Mouse (Mus musculus): Measurements from ENCODE around the gene Cypt14. TPM values are rescaled to one million over a fixed set of nuclear protein-coding genes. Genes with fewer than 3 reads are reported as not detected.
"Not testable (repeated sequence)": the region's sequence is repeated elsewhere in the genome, so short reads cannot be mapped to it uniquely, and the experiment has no call there.

Cypt14 gene
- polyA plus RNA-seq (2014; fragmentation: Nextera tagmentation; extraction: Ambion mirVana), result not detected in 2 replicates

DNA sequence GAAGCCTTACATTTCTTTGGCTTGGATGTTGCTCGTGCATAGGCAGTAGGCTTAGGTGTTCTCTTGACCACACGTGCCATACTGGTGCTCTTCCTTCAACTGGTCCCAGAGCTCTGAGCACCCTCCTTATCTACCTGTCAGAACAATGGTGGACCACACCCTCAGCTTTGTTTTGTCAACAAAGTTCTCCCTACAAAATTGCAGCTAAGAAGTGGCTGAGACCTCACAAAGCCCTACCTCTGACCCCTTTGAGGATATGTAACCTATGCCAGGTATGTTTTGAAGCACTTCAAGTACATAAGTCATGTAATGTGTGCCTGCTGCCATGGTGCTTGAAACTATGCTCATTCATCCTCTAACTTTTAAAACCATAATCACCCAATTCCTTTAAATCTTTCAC, at the start of gene Cypt14:
Gene Cypt14 (minus strand): TSS at position 101 of the 400 bp plus-strand sequence.
- DNase-seq (ENCODE audit: low spot score); H3K36me3 ChIP-seq (ENCODE audit: control insufficient read depth, insufficient read depth, low read length); H3K27ac ChIP-seq (ENCODE audit: low read depth, low read length); H3K4me1 ChIP-seq (replicated peaks; ENCODE audit: control insufficient read depth, insufficient read depth, low read length); H3K27me3 ChIP-seq (ENCODE audit: control insufficient read depth, insufficient read depth, low read length); H3K9me3 ChIP-seq (ENCODE audit: control insufficient read depth, low read length); ATAC-seq (ENCODE audit: low FRiP score); H3K4me2 ChIP-seq (replicated peaks; ENCODE audit: low read depth, low read length); H3K9ac ChIP-seq (ENCODE audit: low read depth, low read length); H3K4me3 ChIP-seq (ENCODE audit: low read depth, low read length): not testable (repeated sequence)
- WGBS, result 67% methylated on average over 2 of the region's 2 CpGs

All from hindbrain, embryonic 11.5 days (tissue).